Mouse (Mus musculus) kidney, embryonic 15.5 days (tissue): ENCODE measurements around the gene Il27ra. TPM values are rescaled to one million over a fixed set of nuclear protein-coding genes. Genes with fewer than 3 reads are reported as not detected.

ENCODE experiments used
- ATAC-seq: fragments of 200-750 bp; cut with Nextera tagmentation; replicated peaks from 2 replicates; pipeline ENCODE4 v1.8.0; 2017; ENCODE audit warnings: moderate TSS enrichment; ENCODE audit not compliant: low FRiP score
- H3K27ac ChIP-seq: fragments of 300-500 bp; sonication (generic); 2 replicates; pipeline ENCODE4 v1.5.1; 2015; ENCODE audit warnings: mild to moderate bottlenecking, inconsistent platforms
- H3K27me3 ChIP-seq: fragments of 300-500 bp; sonication (generic); 2 replicates; pipeline ENCODE4 v1.6.1; 2015; ENCODE audit warnings: inconsistent platforms
- H3K36me3 ChIP-seq: fragments of 300-500 bp; sonication (generic); 2 replicates; pipeline ENCODE4 v1.6.1; 2015; ENCODE audit warnings: inconsistent platforms
- H3K4me1 ChIP-seq: fragments of 300-500 bp; sonication (generic); 2 replicates; pipeline ENCODE4 v1.6.1; 2015; ENCODE audit warnings: inconsistent platforms
- H3K4me2 ChIP-seq: fragments of 300-500 bp; sonication (generic); 2 replicates; pipeline ENCODE4 v1.6.1; 2015; ENCODE audit warnings: moderate library complexity, mild to moderate bottlenecking, inconsistent platforms
- H3K4me3 ChIP-seq: fragments of 300-500 bp; sonication (generic); replicated peaks from 2 replicates; pipeline ENCODE4 v1.5.1; 2015; ENCODE audit warnings: mild to moderate bottlenecking, inconsistent platforms
- H3K9ac ChIP-seq: fragments of 300-500 bp; sonication (generic); 2 replicates; pipeline ENCODE4 v1.6.1; 2015; ENCODE audit warnings: mild to moderate bottlenecking, inconsistent platforms
- H3K9me3 ChIP-seq: fragments of 300-500 bp; sonication (generic); replicated peaks from 2 replicates; pipeline ENCODE4 v1.6.1; 2016; ENCODE audit warnings: inconsistent platforms
- WGBS: fragments of 180-500 bp; shearing (Covaris S2); methylation state at CpG from one replicate; pipeline ENCODE4 v1.1.7; 2015; ENCODE audit warnings: mixed read lengths; 5-methylcytosine and 5-hydroxymethylcytosine counted together
- polyA plus RNA-seq: library from polyadenylated mRNA; unstranded; fragments of >200 nt; fragmentation: Nextera tagmentation; extraction: Ambion mirVana; gene quantifications from 2 replicates; pipeline ENCODE4 v1.2.1, GENCODE M21; 2015

Gene Il27ra
- polyA plus RNA-seq, 1 experiment from 2014 or later: 3.2 TPM

DNA sequence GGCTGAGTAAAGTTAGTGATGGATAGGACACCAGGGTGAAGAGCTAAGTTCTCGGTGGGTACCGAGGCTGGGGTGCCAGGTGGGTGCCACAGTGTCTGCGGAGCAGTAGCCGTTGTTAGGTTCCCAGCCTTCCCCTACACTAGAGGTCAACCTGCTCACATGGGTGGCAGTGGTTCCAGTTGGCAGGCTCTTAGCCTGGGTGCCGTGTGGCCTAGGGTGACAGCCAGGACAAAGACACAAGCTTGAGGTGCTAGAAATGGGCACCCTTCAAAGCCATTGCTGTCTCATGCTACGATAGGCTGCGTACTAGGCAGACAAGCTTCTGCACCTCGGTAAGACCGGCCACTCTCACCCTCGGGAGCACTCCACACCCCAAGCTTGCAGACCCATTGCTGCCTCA, 29.9 kb upstream of the Il27ra start:
- H3K27me3 ChIP-seq: no peaks in the 10 kb centered on the region
- no peak for ATAC-seq
- H3K4me1 ChIP-seq: peaks cover 78% of the 10 kb centered on the region
- WGBS: 87% methylated on average over 10 of the region's 10 CpGs
- no peak overlapping the region for H3K4me2 ChIP-seq
- H3K9me3 ChIP-seq: no peaks in the 10 kb centered on the region
- H3K27ac ChIP-seq: 0 out of 2 replicates have a peak overlapping the region, but pooled peaks have one; percentile 32
- no peak overlapping the region for H3K9ac ChIP-seq
- H3K4me3 ChIP-seq: no peak overlapping the region
- peaks cover 17% of the 10 kb centered on the region; the same call in 1 of the 2 replicates for H3K36me3 ChIP-seq

GRCm38 (mm10) chr8:84071921-84072320, 29.5 kb upstream of the Il27ra start:
- Histone ChIP-seq H3K27me3 (no peaks in the 10 kb centered on the region), H3K9ac (no peak overlapping the region), H3K9me3 (no peaks in the 10 kb centered on the region), H3K4me1 (peaks cover 75% of the 10 kb centered on the region), H3K4me3 (no peak overlapping the region), H3K27ac (peak overlapping the region; percentile 32; the same call in 1 of the 2 replicates), H3K4me2 (no peak overlapping the region), H3K36me3 (peaks cover 17% of the 10 kb centered on the region; the same call in 1 of the 2 replicates)
- 50% methylated on average over 3 of the region's 3 CpGs for WGBS
- ATAC-seq: no peak

GRCm38 (mm10) chr8:84070667-84071066, 28.3 kb upstream of the Il27ra start:
- Histone ChIP-seq H3K4me2 (no peak overlapping the region), H3K9me3 (no peaks in the 10 kb centered on the region), H3K27me3 (no peaks in the 10 kb centered on the region), H3K4me3 (no peak overlapping the region), H3K36me3 (peaks cover 17% of the 10 kb centered on the region; the same call in 1 of the 2 replicates), H3K9ac (no peak overlapping the region), H3K27ac (no peak overlapping the region), H3K4me1 (peaks cover 70% of the 10 kb centered on the region)
- 98% methylated on average over 2 of the region's 2 CpGs for WGBS
- ATAC-seq: no peak

DNA sequence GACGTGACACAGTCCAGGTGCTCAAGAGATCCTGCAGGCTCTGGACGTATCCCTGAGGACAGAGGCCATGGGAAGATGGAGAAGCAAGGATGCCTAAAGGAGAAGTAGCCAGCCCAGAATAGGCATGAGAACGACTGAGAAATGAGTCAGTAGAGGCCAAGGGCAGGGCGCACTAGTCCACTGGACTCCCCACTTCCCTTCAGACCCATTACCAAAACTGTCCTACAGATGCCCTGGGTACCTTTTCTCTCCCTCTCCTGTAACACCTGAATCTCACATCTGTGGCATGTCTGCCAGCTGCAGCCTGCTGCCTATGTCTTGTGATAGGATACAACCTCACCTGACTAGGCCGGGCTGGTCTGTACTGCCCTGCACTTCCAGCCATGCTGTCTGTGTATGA, 27.9 kb upstream of the Il27ra start:
- Histone ChIP-seq H3K9me3 (no peaks in the 10 kb centered on the region), H3K4me2 (no peak overlapping the region), H3K9ac (no peak overlapping the region), H3K36me3 (peaks cover 14% of the 10 kb centered on the region; the same call in 1 of the 2 replicates), H3K27ac (no peak overlapping the region), H3K4me3 (no peak overlapping the region), H3K4me1 (peaks cover 69% of the 10 kb centered on the region), H3K27me3 (no peaks in the 10 kb centered on the region)
- 83% methylated on average over 5 of the region's 5 CpGs for WGBS
- ATAC-seq: no peak

- 70% methylated on average over 2 of the region's 2 CpGs for WGBS
- 0 out of 2 replicates have a peak overlapping the region, but pooled peaks have one; percentile 19 for H3K27ac ChIP-seq
- H3K9me3 ChIP-seq: no peaks in the 10 kb centered on the region
- H3K4me1 ChIP-seq: peaks cover 67% of the 10 kb centered on the region
- H3K27me3 ChIP-seq: no peaks in the 10 kb centered on the region
- peaks cover 9% of the 10 kb centered on the region; the same call in 1 of the 2 replicates for H3K36me3 ChIP-seq
- H3K4me2 ChIP-seq: no peak overlapping the region
- ATAC-seq: no peak
- H3K4me3 ChIP-seq: no peak overlapping the region
- H3K9ac ChIP-seq: no peak overlapping the region
These were observed 27.4 kb upstream of the Il27ra start for GRCm38 (mm10) chr8:84069750-84070149.

- no peak for ATAC-seq
- H3K4me2 ChIP-seq: 0 out of 2 replicates have a peak overlapping the region, but pooled peaks have one; percentile 58
- H3K9me3 ChIP-seq: no peaks in the 10 kb centered on the region
- H3K4me3 ChIP-seq: no peak overlapping the region
- peaks cover 3% of the 10 kb centered on the region; the same call in 1 of the 2 replicates for H3K36me3 ChIP-seq
- no peaks in the 10 kb centered on the region for H3K27me3 ChIP-seq
- no peak overlapping the region for H3K9ac ChIP-seq
- peak overlapping the region; percentile 19; the same call in 1 of the 2 replicates for H3K27ac ChIP-seq
- peaks cover 67% of the 10 kb centered on the region for H3K4me1 ChIP-seq
- WGBS: 13% methylated on average over 1 of the region's 1 CpGs
These were observed 26.8 kb upstream of the Il27ra start for GRCm38 (mm10) chr8:84069169-84069568.

GRCm38 (mm10) chr8:84068316-84069035, 26.1 kb upstream of the Il27ra start:
- Histone ChIP-seq H3K9ac (no peak overlapping the region), H3K4me2 (peak overlapping the region; percentile 58; the same call in 1 of the 2 replicates), H3K9me3 (no peaks in the 10 kb centered on the region), H3K27me3 (no peaks in the 10 kb centered on the region), H3K36me3 (no peaks in the 10 kb centered on the region), H3K4me1 (peaks cover 64% of the 10 kb centered on the region), H3K4me3 (no peak overlapping the region; the same call in 1 of the 2 replicates), H3K27ac (peak overlapping the region; percentile 19; the same call in 1 of the 2 replicates)
- no peak for ATAC-seq
- 42% methylated on average over 12 of the region's 12 CpGs for WGBS

GRCm38 (mm10) chr8:84067911-84068310, 25.5 kb upstream of the Il27ra start:
- Histone ChIP-seq H3K27ac (no peak overlapping the region), H3K9me3 (no peaks in the 10 kb centered on the region), H3K4me3 (peak overlapping the region; percentile 99), H3K4me1 (peaks cover 58% of the 10 kb centered on the region), H3K9ac (peak overlapping the region; percentile 32), H3K4me2 (peak overlapping the region; percentile 58), H3K36me3 (no peaks in the 10 kb centered on the region), H3K27me3 (no peaks in the 10 kb centered on the region)
- no peak for ATAC-seq
- 80% methylated on average over 7 of the region's 7 CpGs for WGBS

- Histone ChIP-seq H3K4me1 (peaks cover 51% of the 10 kb centered on the region), H3K4me2 (peak overlapping the region; percentile 58), H3K27me3 (no peaks in the 10 kb centered on the region), H3K27ac (peak overlapping the region; percentile 99), H3K36me3 (no peaks in the 10 kb centered on the region), H3K9me3 (no peaks in the 10 kb centered on the region), H3K9ac (peak overlapping the region; percentile 78), H3K4me3 (peak overlapping the region; percentile 99)
- ATAC-seq: peak; percentile 67
- WGBS: 0% methylated on average over 43 of the region's 58 CpGs
These were observed 24.7 kb upstream of the Il27ra start for GRCm38 (mm10) chr8:84067047-84067573.

- Histone ChIP-seq H3K27ac (peak within 1 kb of the TSS; percentile 99), H3K4me3 (peak within 1 kb of the TSS; percentile 99), H3K27me3 (no peaks in the 10 kb centered on the region), H3K9ac (peak within 1 kb of the TSS; percentile 78), H3K4me2 (peak within 1 kb of the TSS; percentile 86), H3K4me1 (peaks cover 44% of the 10 kb centered on the region), H3K36me3 (no peaks in the 10 kb centered on the region), H3K9me3 (no peaks in the 10 kb centered on the region)
- peak; percentile 98 for ATAC-seq
- WGBS: under 1% methylated on average over 51 of the region's 51 CpGs
These were observed 24.0 kb upstream of the Il27ra start, which contains the start of gene Rfx1 for GRCm38 (mm10) chr8:84066291-84066930. Gene Rfx1 (plus strand): TSS chr8:84066834.

DNA sequence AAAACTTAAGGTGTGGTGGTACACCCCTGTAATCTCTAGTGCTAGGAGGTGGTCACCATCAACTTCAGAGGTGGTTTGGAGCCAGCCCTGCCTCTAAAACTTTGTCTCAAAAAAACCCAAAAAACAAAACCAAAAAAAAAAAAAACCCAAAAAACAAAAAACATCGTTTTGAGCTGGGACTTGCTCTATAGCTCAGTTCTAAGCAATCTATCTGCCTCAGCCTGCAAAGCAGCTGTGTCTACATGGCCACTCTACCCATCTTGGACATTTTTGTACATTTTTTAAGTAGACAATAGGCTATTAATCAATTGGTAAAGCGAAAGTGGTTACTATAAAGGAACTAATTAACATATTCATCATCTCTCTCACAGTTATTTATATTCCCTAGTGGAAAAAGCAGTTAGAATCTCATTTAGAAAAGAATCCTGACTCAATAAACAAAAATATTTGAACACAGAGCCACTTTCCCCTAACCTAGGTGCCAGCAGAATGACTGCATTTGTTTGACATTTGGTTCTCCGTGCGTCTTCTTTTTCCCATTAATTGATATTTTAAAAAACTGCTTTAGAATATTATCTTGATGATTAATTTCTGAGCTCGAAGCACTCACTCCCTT, 23.2 kb upstream of the Il27ra start:
- Histone ChIP-seq H3K27ac (peak overlapping the region; percentile 84), H3K4me1 (peaks cover 37% of the 10 kb centered on the region), H3K27me3 (no peaks in the 10 kb centered on the region), H3K9me3 (no peaks in the 10 kb centered on the region), H3K4me2 (peak overlapping the region; percentile 86), H3K36me3 (no peaks in the 10 kb centered on the region), H3K4me3 (peak overlapping the region; percentile 99), H3K9ac (peak overlapping the region; percentile 61)
- no peak for ATAC-seq
- 29% methylated on average over 5 of the region's 5 CpGs for WGBS
